Mouse (Mus musculus): ENCODE data around the gene Dhrs13. TPM values are rescaled to one million over a fixed set of nuclear protein-coding genes. Genes with fewer than 3 reads are reported as not detected.

Gene Dhrs13
- polyA plus RNA-seq, 1 experiment from 2014 or later = 0.70 TPM

DNA sequence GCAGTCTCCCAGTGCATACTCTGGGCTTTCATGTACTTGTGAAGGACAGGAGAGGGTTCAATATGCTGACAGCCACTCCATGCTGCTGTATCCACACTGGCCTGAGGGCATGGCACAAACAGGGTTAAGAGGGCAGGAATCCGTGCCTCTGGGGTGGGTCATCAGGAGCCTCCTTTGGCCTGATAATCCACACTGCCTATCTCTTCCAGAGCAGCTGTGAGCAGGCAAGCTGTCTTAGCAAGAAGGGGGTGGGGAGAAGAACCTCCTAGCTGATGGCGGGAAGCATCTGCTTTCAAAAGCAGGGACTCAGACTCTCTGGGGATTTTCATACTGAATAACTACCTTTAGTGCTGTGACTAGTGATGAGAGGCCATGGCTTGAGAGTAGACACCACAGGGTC, 33.8 kb downstream of the Dhrs13 start:
- Histone ChIP-seq H3K79me2 (ENCODE audit: inconsistent target) (no peaks in the 10 kb centered on the region), H3K4me3 (ENCODE audit: inconsistent target) (no peak overlapping the region), H3K27ac (no peak overlapping the region), H3K36me3 (ENCODE audit: inconsistent target) (no peaks in the 10 kb centered on the region)
- WGBS (ENCODE audit: missing documents) = 83% methylated on average over 2 of the region's 2 CpGs

DNA sequence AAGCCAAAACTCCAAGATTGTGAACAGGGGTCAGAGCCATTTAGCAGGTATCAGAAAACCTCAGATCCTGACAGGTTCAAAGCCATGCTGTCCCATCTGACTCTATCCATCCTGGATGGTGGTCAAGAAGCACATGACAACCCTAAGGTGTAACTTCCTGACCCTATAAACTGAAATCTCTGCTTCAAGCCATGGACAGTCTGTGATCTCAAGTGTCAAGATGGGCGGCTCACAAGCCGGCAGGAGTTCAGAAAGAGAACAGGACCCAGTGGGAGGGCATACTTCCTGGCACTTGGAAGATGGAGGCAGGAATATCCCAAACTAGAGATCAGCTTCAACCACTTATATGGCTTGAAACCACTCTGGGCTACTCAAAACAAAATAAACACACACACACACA, 34.6 kb downstream of the Dhrs13 start:
- H3K27ac ChIP-seq = no peak overlapping the region
- H3K79me2 ChIP-seq (ENCODE audit: inconsistent target) = no peaks in the 10 kb centered on the region
- no peak overlapping the region for H3K4me3 ChIP-seq (ENCODE audit: inconsistent target)
- H3K36me3 ChIP-seq (ENCODE audit: inconsistent target) = no peaks in the 10 kb centered on the region
- 94% methylated on average over 2 of the region's 2 CpGs for WGBS (ENCODE audit: missing documents)

DNA sequence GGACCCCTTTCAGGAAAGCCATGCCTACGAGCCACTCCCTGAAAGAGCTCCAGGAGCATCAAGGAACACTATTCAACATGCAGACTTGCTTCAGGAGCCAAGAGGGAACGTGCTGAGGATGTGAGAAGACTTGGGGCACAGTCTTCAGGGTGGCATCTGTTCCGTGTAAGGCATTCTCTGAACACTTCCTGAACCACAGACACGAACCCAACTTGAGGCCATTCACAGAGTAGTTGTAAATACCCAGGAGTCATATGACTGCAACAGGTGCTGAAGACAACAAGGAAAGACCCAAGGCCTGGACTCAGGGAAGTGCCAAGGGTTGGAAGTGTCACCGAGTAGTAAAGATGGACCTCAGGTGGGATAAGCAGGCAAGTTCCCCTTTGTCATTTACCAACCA, 35.5 kb downstream of the Dhrs13 start:
- H3K27ac ChIP-seq = no peak overlapping the region
- H3K4me3 ChIP-seq (ENCODE audit: inconsistent target) = no peak overlapping the region

DNA sequence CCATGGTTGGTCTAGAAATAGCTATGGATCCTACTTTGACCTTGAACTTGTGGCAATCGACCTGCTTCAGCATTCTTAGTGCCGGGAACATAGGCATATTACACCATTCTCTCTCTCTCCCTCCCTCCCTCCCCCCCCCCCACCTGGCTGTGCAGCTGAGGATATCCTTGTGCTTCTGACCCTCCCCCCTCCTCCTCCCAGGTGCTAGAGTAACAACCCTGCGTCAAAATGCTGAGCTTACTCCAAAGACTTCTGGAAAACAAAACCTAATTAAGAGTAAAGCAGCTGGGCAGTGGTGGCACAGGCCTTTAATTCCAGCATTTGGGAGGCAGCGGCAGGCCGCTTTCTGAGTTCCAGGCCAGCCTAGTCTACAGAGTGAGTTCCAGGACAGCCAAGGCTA, 37.0 kb downstream of the Dhrs13 start:
- peaks cover 12% of the 10 kb centered on the region for H3K36me3 ChIP-seq (ENCODE audit: inconsistent target)
- no peak overlapping the region for H3K27ac ChIP-seq
- no peak overlapping the region for H3K4me3 ChIP-seq (ENCODE audit: inconsistent target)
- no peaks in the 10 kb centered on the region for H3K79me2 ChIP-seq (ENCODE audit: inconsistent target)
- WGBS (ENCODE audit: missing documents) = 100% methylated on average over 2 of the region's 5 CpGs

More for the DNA sequence above, 35.5 kb downstream of the Dhrs13 start:
- Histone ChIP-seq H3K79me2 (ENCODE audit: inconsistent target) (no peaks in the 10 kb centered on the region), H3K36me3 (ENCODE audit: inconsistent target) (no peaks in the 10 kb centered on the region; the same call in 1 of the 2 replicates)
- WGBS (ENCODE audit: missing documents) = 78% methylated on average over 5 of the region's 5 CpGs

DNA sequence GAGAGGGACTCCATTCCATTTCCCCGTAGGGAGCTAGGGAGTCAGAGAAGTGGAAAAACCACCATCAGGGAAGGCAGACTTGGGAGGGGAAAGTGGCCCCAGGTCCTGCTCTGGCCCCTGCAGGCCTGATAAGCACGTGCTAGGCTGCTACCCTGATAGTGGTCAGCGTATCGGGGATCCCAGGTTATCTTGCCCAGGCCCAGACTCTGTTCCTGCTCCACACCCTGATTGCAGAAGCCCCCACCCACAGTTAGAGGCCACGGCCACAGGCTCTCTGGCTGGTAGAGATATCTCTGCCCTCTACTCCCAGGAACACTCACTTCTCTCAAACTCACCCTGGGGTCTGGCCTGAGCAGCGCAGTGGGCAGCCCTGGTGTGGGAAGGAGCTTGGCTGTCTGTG, 37.6 kb downstream of the Dhrs13 start:
- no peak overlapping the region for H3K4me3 ChIP-seq (ENCODE audit: inconsistent target)
- H3K36me3 ChIP-seq (ENCODE audit: inconsistent target) = peaks cover 17% of the 10 kb centered on the region
- H3K79me2 ChIP-seq (ENCODE audit: inconsistent target) = no peaks in the 10 kb centered on the region
- WGBS (ENCODE audit: missing documents) = 94% methylated on average over 6 of the region's 6 CpGs
- no peak overlapping the region for H3K27ac ChIP-seq

DNA sequence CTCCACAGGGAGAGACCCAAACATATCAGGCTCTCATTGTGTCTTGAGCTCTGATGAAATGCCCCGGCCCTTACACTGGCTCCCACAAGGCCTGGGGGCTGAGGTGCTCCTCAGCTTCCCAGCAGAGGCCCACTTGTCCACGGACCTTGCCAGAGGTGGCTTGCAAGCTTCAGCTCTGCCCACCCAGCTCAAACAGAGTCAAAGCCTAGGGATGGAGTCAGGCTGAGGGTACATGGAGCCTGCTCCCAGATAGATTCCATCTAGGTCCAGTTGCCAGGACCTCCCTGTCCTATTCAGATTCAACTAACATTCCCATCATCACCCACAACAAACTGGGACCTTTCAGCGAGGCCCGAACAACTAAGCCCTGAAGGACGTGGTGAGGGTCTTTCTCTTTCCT, 39.9 kb downstream of the Dhrs13 start:
- Histone ChIP-seq H3K27ac (no peak overlapping the region), H3K4me3 (ENCODE audit: inconsistent target) (no peak overlapping the region), H3K36me3 (ENCODE audit: inconsistent target) (peaks cover 37% of the 10 kb centered on the region), H3K79me2 (ENCODE audit: inconsistent target) (no peaks in the 10 kb centered on the region)
- 90% methylated on average over 5 of the region's 5 CpGs for WGBS (ENCODE audit: missing documents)

DNA sequence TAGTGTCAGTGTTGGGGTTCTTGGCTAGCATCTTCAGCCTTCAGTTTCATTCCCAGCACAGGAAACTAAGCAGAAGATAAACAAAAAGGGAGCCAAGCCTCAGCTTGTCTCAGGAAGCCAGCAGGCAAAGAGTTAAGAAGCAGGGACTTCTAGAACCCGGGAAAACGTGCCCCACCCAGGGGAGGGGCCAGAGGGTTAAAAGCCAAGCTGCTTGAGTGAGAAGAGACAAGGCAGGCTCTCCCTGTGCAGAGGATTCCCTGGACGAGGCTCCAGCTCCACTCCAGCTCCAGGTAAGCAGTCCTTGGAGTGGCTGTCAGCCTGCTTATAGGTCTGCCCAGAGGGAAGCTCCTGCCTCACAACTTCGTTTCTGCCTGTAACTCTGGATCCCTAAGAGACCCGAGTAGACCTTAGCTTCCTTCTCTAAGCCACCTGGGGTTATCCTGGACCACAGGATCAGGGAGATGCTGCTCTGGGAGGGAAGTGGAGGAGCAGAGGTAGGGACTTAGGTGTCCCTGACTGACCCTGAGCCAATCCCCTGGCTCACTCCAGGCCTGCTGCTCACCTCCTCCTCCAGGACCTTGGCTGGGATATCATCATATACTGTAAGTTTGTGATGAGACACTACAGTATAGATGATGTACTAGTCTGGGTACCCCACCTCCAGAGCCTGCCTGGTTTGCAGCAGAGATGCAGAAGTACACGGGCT, 40.5 kb downstream of the Dhrs13 start:
- Histone ChIP-seq H3K27ac (no peak overlapping the region), H3K79me2 (ENCODE audit: inconsistent target) (no peaks in the 10 kb centered on the region), H3K36me3 (ENCODE audit: inconsistent target) (peaks cover 39% of the 10 kb centered on the region), H3K4me3 (ENCODE audit: inconsistent target) (no peak overlapping the region)
- 62% methylated on average over 6 of the region's 6 CpGs for WGBS (ENCODE audit: missing documents)

DNA sequence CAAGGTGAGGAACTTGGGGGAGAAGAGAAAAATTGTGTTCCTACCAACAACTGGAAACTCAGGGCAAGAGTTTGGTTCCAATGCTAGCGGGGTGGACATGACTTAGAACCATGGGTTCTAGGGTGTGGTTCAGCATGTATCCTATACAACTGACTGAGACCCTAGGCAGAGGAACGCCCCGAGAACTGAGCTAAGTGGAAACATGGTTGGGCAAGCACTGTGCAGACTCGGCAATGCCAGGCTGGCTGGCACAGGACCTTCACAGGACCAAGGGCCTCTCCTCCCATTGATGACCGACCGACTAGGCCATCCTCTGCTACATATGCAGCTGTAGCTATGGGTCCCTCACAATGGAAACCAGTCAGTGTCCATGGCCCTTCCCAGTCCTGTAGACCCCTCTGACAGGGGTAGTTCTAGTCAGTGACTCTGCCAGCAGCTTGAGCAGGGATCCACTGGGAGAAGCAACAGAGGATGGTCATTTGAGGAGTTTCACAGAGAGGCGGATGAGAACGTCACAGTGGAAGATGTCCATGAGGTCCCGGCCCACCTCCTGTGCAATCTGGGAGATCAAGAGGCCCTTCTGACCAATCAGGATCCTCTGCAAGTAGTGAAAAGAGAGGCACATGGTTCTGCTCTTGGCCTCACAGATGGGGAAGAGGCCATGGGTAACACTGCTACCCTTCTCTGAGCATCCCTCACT, 41.6 kb downstream of the Dhrs13 start:
- H3K27ac ChIP-seq = no peak overlapping the region
- no peak overlapping the region for H3K4me3 ChIP-seq (ENCODE audit: inconsistent target)
- H3K79me2 ChIP-seq (ENCODE audit: inconsistent target) = peaks cover under 1% of the 10 kb centered on the region; the same call in 1 of the 2 replicates
- WGBS (ENCODE audit: missing documents) = 94% methylated on average over 9 of the region's 9 CpGs
- peaks cover 39% of the 10 kb centered on the region for H3K36me3 ChIP-seq (ENCODE audit: inconsistent target)

DNA sequence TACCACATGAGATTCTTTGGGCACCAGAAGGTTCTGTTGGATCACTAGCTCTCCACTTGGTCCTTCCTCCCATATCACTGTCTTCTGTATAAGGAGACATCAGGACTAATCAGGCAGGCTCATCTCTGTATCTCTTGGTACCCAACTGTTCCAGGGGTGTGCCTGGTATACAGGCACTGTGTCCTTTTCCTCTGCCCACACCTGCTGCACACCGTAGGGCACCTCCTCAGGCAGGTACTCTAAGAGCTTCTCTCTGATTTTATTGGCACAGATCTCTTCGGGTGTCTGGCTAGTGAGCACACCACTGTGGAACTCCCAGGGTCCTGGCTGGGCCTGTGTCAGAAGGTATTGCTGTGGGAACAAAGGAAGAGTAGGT, 42.2 kb downstream of the Dhrs13 start:
- Histone ChIP-seq H3K4me3 (ENCODE audit: inconsistent target) (no peak overlapping the region), H3K36me3 (ENCODE audit: inconsistent target) (peaks cover 39% of the 10 kb centered on the region)
- WGBS (ENCODE audit: missing documents) = 96% methylated on average over 2 of the region's 2 CpGs

DNA sequence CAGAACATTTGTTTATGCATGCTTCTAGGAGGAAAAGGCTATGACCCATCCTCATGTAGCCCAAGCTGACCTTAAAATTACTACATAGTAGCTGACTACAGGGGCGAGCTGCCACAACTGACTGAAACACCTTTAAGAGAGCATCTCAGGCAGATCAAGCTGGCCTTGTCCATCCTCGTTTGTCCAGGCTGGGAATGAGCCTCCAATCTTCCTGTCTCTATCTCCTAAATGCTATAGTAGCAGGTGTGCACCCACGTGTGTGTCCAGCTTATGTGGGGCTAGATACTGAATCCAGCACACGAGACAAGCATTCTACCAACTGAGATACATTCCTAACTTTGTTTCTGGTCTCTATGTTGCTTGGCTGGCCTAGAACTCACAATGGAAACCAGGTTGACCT, 42.6 kb downstream of the Dhrs13 start:
- H3K79me2 ChIP-seq (ENCODE audit: inconsistent target) = peaks cover 10% of the 10 kb centered on the region
- H3K27ac ChIP-seq = no peak overlapping the region
- 92% methylated on average over 4 of the region's 4 CpGs for WGBS (ENCODE audit: missing documents)
- H3K36me3 ChIP-seq (ENCODE audit: inconsistent target) = peaks cover 39% of the 10 kb centered on the region
- H3K4me3 ChIP-seq (ENCODE audit: inconsistent target) = no peak overlapping the region

More for the DNA sequence above, 42.2 kb downstream of the Dhrs13 start:
- H3K79me2 ChIP-seq (ENCODE audit: inconsistent target) = peaks cover 6% of the 10 kb centered on the region
- H3K27ac ChIP-seq = no peak overlapping the region

DNA sequence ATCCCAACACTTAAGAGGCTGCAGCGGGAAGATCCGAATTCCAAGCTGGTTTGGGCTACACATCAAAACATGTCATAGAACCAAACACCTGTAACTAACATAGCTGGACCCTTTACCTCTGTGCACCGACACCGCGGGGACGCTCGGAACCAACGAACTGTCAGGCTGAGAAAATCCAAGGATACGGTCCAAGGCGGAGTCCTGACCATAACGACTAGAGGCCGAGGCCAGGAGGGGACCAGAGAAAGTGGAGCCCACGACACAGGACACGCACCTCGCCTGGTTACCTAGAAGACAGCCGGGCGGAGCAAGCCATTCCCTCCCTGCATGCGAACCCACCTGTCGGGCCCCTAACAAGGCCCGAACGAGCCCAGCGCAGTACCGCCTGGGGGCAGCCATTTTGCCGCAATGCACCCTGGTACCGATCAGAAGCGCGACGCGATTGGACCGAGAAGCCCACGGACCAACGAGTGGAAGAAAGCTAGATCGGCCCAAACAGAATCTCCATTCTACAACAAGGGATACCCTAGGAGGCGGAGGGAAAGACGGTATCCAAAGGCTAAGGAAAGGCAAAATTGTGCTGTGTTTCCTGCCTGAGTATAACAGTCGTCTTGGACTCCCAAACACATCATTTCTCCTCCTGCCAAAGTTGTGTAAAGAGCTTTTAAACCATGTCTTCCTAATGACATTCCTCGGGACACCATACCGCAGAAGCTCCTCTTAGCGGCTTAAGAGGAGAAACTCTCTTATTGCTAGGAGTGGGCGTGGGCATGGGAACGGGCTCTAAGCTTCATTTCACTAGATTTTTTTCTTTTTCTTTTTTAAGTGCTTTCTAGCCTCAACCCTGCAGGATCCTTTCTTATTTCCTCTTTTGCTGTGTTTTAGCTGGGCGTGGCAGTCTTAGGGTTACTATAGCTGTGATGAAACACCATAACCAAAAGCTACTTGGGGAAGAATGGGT, 48.2 kb downstream of the Dhrs13 start, which contains the start of gene Eral1:
Gene Eral1 (minus strand): TSS at position 423 of the 961 bp plus-strand sequence.
- peak within 1 kb of the TSS; percentile 81 for H3K27ac ChIP-seq
- H3K4me3 ChIP-seq (ENCODE audit: inconsistent target) = peak within 1 kb of the TSS; percentile 91
- H3K79me2 ChIP-seq (ENCODE audit: inconsistent target) = peaks cover 14% of the 10 kb centered on the region
- peaks cover 17% of the 10 kb centered on the region; the same call in 1 of the 2 replicates for H3K36me3 ChIP-seq (ENCODE audit: inconsistent target)
- WGBS (ENCODE audit: missing documents) = 1% methylated on average over 40 of the region's 42 CpGs

DNA sequence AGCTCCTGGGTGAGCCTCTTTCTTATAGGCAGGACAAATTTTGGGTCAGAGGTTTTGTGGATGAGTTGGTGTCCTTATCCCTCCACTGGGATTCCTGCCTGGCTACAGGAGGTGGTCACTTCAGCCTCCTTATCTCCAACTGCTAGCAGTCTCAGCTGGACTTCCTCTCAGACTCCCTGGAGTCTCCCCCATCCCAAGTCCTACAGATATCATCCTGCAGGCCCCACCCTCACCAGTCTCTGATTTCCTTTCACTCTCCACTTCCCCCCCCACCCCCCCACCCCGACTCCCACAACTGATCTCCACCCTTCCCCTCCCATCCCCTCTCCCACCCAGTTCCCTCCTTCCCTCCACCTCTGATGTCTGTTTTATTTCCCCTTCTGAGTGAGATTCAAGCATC, 51.5 kb downstream of the Dhrs13 start:
- H3K79me2 ChIP-seq (ENCODE audit: inconsistent target) = peaks cover 14% of the 10 kb centered on the region
- no CpG with 5 or more reads among the region's 1 CpGs for WGBS (ENCODE audit: missing documents)
- no peak overlapping the region for H3K4me3 ChIP-seq (ENCODE audit: inconsistent target)
- H3K36me3 ChIP-seq (ENCODE audit: inconsistent target) = no peaks in the 10 kb centered on the region
- H3K27ac ChIP-seq = no peak overlapping the region

DNA sequence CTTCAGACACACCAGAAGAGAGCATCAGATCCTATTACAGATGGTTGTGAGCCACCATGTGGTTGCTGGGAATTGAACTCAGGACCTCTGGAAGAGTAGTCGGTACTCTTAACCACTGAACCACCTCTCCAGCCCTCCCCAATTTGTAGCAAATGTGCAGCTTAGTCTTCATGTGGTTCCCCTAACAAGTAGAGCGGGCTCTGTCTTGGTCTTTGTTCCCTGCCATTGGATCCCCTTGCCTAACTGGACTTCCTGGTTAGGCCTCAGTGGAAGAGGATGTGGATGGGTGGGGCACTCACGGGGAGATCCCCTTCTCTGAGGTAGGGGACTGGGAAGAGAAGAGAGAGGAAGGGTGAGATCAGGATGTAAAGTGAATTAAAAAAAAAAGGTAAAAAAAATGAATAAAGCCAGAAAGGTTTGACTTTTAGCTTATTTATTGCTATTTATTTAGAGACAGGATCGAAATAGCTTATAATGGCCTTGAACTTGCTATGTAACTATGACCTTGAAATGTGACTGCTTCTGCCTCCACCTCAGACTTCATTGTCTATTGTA, 54.9 kb downstream of the Dhrs13 start:
- H3K4me3 ChIP-seq (ENCODE audit: inconsistent target) = no peak overlapping the region
- WGBS (ENCODE audit: missing documents) = 78% methylated on average over 4 of the region's 4 CpGs
- no peaks in the 10 kb centered on the region for H3K79me2 ChIP-seq (ENCODE audit: inconsistent target)
- no peak overlapping the region for H3K27ac ChIP-seq
- no peaks in the 10 kb centered on the region for H3K36me3 ChIP-seq (ENCODE audit: inconsistent target)

All from macrophage (primary cell).